Mouse (Mus musculus): ENCODE results near the gene Rbp7.

DNA sequence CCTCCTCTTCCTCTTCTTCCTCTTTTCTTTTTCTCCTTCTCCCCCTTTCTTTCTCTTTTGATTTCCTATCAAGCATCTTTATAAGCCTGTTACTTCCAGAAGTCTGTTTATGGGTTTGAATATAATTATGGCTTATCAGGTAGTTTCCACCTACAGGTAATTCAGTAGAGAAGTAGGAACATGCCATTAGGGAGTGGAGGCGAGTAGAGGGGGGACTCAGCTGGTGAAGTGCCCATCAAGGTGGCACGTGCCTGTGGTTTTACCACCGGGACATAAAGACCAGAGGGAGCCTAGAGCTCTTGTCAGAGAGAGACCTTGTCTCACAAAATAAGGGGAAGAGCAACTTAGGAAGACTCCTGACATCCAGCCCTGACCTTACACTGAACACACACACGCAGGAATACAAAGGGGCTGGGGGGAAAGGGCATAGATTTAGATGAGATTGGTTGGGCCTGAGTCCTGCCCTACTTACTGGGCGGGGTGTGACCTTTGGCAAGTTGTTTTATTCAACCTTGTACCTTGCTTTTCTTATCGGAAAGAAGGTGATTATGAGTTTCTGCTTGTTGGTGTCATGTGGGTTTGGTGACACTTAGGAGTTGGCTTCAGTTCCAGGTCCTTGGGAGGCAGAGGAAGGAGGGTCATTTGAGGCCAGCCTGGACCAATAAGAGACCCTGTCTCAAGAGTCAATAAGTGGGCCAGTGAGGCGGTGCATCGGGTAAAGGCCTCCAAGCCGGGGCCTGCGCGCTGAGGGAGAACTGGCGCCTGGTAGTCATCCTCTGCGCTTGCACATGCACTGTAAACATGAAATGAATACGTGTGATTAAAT lies 34.9 kb upstream of the Rbp7 start:
- TF ChIP-seq GATA1 (IDR thresholded peaks at IDR 0.05; ENCODE audit: borderline replicate concordance, low read length): no peak
- no peak for TF ChIP-seq FLI1 (IDR thresholded peaks at IDR 0.05; ENCODE audit: low read length)

Data from megakaryocyte, embryonic 14.5 days (primary cell).